Mouse (Mus musculus): ENCODE measurements around the gene Nav1.
A peak's percentile ranks its signal among the peaks of the same experiment; 100 is the strongest.
"Not testable (repeated sequence)": the region's sequence is repeated elsewhere in the genome, so short reads cannot be mapped to it uniquely, and the experiment has no call there.

The Nav1 gene

DNA sequence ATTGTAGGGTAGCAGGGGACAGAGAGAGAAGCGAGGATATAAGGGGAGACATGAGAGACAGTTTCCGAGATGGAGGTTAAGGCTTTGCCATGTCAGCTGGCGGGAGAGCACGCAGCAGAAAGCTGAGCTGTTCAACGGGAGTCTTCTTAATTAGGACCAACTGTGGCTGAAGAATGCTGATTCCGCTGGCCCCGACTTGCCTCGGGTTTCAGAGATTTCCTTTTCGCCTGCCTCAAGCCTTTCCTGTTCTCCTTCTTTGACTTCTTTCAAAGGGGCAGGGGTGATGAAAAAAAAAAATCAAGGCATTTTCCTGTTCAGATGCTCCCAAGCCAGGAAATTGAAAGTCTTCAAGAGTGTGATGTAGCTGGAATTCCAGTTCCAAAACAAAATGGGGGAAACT is 118.2 kb downstream of the Nav1 start:
- no peak for DNase-seq (ENCODE audit: low spot score)

DNA sequence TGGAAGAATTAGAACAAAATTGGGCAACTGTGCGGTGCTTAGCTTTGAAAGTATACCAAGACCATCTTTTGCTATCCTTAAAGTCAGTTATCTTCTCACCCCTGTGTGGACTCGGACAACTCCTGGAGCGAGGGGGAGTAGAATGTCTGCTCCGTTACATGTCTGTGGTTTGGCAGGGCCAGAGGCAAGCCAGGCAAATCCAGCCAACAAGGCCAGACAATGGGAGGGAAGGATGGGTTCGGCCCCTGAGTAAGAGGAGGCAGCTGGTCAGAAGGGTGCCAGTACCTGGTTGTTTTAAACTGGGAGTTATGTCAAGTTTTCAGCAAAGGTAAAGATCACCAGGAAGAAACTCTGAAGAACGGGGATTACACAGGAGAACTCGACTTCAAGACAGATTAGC is 121.9 kb downstream of the Nav1 start:
- DNase-seq (ENCODE audit: low spot score) = peak; percentile 21

DNA sequence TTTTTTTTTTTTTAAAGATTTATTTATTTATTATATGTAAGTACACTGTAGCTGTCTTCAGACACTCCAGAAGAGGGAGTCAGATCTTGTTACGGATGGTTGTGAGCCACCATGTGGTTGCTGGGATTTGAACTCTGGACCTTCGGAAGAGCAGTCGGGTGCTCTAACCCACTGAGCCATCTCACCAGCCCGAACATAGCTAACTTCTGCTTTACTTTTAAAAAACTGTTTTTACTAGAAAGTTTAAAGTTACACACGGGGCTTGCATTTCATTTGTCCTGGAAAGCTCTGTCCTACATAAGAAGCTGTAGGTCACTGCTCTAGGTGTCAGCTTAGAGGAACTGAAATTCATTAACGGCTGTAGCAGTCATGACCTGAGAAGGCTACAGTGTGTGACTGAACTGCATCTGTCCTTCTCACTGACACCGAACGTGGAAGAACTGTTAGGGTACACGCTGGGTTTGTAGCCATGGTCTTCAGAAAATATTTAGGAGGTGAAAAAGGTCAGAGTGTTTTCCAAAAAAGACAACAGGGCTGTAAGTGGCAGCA is 122.5 kb downstream of the Nav1 start:
- DNase-seq (ENCODE audit: low spot score) = not testable (repeated sequence)

DNA sequence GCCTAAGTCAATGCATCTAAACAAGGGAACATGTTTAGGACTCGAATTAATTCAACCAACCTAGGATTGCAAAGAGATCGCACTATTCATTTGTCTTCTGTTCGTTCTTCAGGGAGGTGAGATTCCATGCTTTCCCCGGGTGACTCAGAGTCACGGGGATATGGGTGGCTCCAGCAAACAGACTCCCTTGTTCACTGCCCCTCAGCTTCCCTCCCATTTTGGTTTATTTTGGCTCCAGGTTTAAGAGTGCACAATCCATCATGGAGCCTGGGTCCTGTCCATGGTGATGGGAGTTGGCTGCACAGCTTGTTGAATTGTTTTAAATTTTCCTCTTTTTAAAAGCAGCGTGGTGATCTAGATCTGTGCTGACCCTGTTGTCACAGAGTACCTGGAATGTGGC is 123.1 kb downstream of the Nav1 start:
- DNase-seq (ENCODE audit: low spot score) = no peak

DNA sequence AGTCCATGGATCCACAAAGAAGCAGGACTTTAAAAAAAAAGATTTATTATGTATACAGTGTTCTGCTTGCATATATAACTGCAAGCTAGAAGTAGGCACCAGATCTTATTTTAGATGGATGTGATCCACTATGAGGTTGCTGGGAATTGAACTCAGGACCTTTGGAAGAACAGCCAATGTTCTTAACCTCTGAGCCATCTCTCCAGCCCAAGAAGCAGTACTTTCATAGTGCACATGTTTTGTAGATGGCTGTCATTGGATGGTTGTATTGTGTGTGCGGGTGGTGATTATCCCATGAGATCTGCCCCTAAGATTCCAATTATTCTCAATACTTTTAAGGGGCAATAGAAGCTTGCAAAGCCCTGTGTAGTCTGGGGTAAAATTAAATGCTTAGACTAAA is 124.4 kb downstream of the Nav1 start:
- no peak for DNase-seq (ENCODE audit: low spot score)

DNA sequence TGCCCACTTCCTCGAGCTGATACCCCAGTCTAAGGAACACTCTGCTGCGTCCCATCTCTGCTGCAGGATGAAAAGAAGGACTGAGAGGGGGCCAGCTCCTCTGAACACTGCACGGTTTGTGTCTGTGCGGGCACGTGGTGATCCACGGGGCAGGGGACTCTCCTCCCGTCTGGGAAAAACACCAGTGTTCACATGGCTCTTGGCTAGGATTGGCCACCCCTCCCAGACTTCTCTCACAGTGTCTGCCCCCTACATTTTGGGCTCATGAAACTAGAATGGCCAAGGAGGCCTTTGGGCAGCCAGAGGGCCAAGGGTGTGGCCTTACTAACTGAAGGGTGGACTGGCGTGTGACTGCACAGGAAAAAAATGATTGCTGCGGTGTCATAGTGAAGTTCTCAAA is 125.4 kb downstream of the Nav1 start:
- no peak for DNase-seq (ENCODE audit: low spot score)

GRCm38 (mm10) chr1:135480815-135481214 is 126.3 kb downstream of the Nav1 start:
- DNase-seq (ENCODE audit: low spot score) = no peak

GRCm38 (mm10) chr1:135475571-135475895 is 131.6 kb downstream of the Nav1 start:
- DNase-seq (ENCODE audit: low spot score) = no peak

DNA sequence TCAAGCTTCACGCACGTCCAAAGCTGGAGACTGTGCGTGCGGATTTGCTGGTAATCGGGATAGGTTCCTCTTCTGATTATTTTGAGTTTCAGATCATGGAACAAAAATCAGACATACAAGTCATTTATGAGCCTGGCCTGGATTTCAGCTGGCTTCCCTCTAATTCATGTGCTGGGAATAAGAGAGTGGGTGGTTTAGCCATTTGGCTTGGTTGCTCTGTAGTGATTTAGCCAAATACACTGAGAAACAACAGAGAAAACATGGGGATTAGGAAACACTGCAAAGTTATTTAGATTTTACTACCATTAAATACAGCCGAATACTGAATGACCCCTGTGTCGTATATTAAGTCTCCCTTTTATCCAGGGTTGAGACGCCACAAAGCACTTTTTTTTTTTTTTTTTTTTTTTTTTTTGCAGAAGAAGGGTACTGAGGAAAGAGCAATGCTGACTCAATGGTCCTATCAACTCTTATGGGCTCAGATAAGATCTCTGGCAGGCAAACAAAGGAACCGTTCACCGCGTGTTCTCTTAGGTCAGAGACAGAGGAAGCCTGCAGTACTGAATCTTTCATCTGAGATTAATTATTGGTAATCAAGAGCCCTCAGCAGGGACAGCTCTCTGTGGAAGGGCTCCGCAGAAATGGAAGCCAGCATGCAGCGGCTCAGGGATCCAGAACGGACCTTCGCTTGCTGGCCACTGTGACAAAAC is 132.1 kb downstream of the Nav1 start:
- DNase-seq (ENCODE audit: low spot score) = no peak

- no peak for DNase-seq (ENCODE audit: low spot score)
Observed at GRCm38 (mm10) chr1:135472536-135472935, 134.6 kb downstream of the Nav1 start.

DNA sequence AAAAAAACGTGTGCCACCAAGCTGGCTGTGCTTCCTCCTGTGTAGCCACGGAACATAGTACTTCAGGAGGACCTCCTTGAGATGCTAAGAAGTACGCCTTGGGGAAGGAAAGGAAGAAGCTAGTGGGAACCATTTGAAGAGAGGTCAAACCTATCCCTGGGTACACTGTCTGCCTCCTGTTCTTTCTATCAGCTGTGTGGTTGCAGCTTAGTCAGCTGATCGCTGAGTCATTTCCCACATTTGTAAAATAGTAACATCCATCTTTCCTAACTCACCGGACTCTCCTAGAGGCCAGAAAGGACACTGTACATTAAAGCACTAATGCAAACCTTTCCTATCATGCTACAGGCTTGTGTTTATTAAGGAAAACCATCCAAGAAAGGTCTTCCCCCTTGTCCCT is 135.4 kb downstream of the Nav1 start:
- no peak for DNase-seq (ENCODE audit: low spot score)

GRCm38 (mm10) chr1:135470546-135470945 is 136.5 kb downstream of the Nav1 start:
- DNase-seq (ENCODE audit: low spot score) = peak; percentile 34

DNA sequence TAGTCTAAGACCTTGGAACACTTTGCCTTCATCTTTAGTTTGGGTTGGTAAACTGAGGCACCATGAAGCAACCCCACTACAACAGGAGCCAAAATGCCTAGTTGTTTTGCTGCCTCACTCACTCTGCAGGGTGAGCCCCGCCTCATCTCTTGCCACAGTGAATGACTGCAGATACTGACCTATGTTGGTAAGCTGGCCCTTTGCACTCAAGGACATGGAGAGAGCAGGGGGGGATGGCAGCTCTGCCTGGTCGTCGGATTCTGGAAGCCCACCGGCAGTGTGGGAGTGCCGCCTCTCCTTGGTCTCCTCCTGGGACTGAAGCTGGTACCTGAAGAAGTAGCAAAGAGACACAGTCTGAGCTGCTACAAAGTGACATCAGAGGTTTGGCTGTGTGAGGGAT is 139.6 kb downstream of the Nav1 start:
- DNase-seq (ENCODE audit: low spot score) = no peak

DNA sequence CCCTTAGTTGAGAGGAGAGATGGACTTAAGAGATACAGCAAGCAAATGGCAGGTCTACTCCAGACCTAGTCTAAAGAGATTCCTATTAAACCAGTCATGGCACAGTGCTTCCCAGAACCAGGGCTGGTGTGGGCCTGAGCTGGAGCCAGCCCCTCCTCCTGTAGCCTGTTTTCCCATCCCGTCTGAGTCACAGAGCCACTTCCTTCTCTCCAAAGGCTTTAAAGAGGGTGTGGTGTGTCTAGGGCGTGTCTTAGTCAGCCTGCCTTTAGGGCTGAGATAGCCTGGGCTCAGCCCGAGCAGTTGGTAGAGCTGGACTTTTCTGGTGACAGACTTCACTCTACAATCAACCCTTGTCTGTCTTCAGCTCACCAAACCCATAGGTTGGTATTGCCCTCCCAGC is 140.2 kb downstream of the Nav1 start:
- DNase-seq (ENCODE audit: low spot score) = no peak

DNA sequence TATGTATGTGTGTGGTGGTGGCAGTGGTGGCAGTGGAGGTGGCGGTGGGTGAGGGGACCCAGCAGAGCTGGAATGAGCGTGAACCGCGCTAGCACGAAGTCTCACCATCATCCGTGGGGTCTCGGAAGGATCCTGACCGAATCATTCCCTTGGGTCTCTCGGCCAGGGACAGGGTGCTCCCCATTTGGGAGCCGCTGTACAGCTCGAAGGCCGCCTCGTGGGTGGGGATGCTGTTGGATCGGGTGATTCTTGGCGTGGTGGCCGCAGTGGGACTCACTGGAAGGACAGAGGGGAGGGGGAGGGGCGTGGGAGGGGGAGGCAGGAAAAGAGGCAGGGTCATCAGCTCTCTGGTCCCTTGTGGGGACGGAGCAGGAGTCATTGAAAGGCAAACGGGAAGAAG is 141.4 kb downstream of the Nav1 start:
- no peak for DNase-seq (ENCODE audit: low spot score)

GRCm38 (mm10) chr1:135462736-135463135 is 144.4 kb downstream of the Nav1 start:
- DNase-seq (ENCODE audit: low spot score) = no peak

GRCm38 (mm10) chr1:135462304-135462703 is 144.8 kb downstream of the Nav1 start:
- no peak for DNase-seq (ENCODE audit: low spot score)

DNA sequence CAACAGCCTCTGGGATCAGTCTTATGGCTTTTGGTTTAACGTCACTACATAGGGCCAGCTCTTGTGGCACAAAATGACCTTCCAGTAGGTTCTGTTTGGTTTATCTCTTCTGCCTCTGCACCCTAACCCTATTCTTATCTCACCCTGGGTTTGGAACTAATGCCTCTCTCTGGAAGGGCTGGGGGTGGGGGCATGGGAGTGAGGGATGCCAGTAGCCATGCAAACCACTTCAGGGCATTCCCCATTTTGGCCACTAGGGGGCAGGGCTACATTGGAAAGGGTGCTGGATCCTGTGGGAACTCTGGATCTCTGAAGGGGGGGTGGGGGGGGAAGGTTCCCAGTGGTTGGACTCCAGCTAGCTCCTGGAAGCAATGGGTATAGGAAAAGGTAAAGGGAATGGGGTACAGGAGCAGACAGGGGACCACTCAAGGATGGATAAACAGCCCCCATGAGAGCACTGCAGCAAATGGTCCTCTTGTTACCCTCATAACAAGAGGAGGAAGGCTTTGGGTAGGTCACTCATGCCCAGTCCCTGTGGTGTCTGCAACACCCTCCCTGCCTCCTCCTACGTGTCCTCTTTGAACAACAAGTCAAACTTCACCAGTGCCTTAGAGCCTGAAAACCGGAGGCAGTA is 145.9 kb downstream of the Nav1 start:
- peak; percentile 67 for DNase-seq (ENCODE audit: low spot score)

DNA sequence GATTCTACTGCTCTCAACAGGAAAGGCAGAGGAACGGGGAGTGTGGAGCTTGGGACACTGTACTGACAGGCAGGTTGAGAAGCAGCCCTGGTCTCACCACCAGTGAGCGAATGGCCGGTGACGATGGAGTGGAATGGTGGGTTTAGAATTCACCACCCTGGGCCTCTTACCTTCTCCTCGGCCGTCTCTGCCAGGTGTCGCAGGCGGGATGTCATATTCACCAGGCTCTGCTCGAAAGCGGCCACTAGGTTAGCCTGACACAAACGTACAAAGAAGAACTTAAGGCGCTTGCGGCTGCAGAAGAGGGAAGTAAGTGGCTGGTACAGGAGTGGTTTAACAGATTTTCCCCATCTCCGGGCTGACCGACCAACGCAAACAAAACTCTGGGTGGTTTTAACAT is 146.6 kb downstream of the Nav1 start:
- DNase-seq (ENCODE audit: low spot score) = no peak

DNA sequence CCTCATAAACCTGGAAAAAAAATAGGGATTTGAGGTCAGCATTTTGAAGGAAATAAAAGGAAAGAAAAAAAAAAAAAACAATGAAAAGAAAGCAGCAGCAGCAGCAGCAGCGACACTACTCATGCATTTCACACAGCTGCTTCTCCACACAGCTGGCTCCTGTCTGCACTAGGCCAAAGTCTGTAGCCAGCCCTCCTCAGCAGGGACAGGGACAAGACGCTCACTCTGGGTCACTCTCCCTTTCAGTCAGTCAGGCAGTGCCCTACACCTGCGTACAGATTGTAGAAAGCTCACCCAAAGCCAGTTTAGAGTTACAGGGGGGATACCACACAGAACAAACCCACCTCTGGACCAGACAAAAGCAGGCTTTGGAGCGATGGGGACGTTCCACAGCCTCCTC is 149.2 kb downstream of the Nav1 start:
- DNase-seq (ENCODE audit: low spot score) = no peak

DNA sequence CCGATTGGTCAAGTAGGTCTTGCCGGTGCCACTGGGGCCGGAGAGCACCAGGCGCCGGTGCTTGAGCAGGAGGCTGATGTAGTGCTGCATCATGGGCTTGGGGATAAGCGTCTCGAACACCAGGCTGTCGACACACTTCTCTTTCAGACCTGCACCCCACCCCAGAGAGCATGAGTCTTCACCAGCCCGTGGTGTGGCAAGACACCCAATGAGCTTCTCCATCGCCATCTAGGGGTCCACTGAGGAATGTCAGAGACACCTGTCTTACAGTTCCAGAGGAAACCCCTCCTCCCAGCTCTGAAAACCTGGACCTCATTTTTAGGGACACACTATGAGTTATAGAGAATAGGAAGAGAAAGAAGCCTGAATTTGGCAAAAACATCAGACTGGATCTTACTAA is 154.8 kb downstream of the Nav1 start:
- DNase-seq (ENCODE audit: low spot score) = no peak

DNA sequence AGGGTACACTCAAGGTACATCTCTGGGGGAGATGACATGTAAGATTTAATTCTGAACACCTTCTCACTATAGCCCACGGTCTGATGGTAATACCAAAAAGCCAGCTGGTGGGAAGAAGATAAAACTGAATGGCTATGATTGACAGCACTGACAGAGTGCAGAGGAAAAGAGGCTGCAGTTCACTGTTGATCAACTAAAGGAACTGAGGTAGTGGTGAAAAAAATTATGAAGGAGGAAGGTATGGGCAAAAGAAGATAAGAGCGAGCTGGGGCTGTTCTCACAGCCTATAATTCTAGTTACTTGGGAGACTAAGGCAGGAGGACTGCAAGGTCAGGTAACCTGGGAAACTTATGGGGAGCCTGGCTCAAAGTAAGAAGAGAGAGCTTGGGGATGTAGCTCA is 155.7 kb downstream of the Nav1 start:
- DNase-seq (ENCODE audit: low spot score) = no peak

DNA sequence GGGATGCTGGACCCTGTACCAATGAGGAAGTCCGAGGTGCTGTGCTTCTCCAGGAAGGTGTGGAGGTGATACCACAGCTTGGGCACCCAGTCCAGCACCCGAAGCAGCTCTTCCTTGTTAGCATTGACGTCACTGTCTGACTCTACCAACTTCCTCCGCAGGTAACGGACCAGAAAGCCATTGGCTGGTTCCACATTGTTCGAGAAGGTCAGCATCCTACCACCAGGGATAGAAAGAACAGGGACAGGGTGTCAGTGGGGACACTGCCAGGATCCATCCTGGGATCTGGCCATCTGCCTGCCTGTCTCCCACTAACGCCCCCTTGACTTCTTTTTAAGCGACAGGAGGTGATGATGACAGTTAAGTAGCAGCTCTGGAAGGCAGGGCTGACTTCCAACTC is 157.2 kb downstream of the Nav1 start:
- DNase-seq (ENCODE audit: low spot score) = no peak

DNA sequence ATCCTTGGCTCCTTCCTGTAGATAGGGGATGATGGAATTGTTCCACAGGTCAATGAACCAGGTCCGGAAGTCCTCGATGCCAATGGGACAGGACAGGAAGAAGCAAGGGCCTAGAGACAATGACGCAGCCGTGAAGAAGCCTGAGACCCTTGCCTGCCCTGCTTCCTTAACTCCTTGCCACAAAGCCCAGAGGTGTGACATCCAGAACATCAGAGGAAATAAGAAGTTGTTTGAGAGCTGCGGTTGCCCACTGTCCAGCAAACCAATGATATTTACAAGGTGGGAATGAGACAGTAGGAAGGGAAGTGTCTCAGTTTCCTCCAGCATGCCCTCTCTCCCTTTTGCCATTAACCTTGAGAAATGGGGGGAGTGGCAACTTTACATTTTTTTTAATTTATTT is 158.2 kb downstream of the Nav1 start:
- no peak for DNase-seq (ENCODE audit: low spot score)

Data from ovary, postnatal 36 days (tissue).